Mouse (Mus musculus): Measurements from ENCODE around the gene Hoxa11. TPM values are rescaled to one million over a fixed set of nuclear protein-coding genes. Genes with fewer than 3 reads are reported as not detected.

The Hoxa11 gene
- polyA plus RNA-seq, 1 experiment: not detected

GRCm38 (mm10) chr6:52203371-52204049, 42.1 kb downstream of the Hoxa11 start:
- TF ChIP-seq GATA1 (IDR thresholded peaks at IDR 0.05; ENCODE audit: low read length): no peak

GRCm38 (mm10) chr6:52203121-52203370, 42.6 kb downstream of the Hoxa11 start:
- no peak for TF ChIP-seq GATA1 (IDR thresholded peaks at IDR 0.05; ENCODE audit: low read length)

GRCm38 (mm10) chr6:52202362-52203120, 43.1 kb downstream of the Hoxa11 start:
- no peak for TF ChIP-seq GATA1 (IDR thresholded peaks at IDR 0.05; ENCODE audit: low read length)

GRCm38 (mm10) chr6:52201269-52201668, 44.3 kb downstream of the Hoxa11 start:
- TF ChIP-seq GATA1 (IDR thresholded peaks at IDR 0.05; ENCODE audit: low read length): no peak

- no peak for TF ChIP-seq GATA1 (IDR thresholded peaks at IDR 0.05; ENCODE audit: low read length)
Observed at GRCm38 (mm10) chr6:52200751-52201250, 44.8 kb downstream of the Hoxa11 start.

- TF ChIP-seq GATA1 (IDR thresholded peaks at IDR 0.05; ENCODE audit: low read length): no peak
Observed at GRCm38 (mm10) chr6:52200073-52200750, 45.4 kb downstream of the Hoxa11 start.

- no peak for TF ChIP-seq GATA1 (IDR thresholded peaks at IDR 0.05; ENCODE audit: low read length)
Observed at GRCm38 (mm10) chr6:52197271-52197670, 48.3 kb downstream of the Hoxa11 start.

- no peak for TF ChIP-seq GATA1 (IDR thresholded peaks at IDR 0.05; ENCODE audit: low read length)
Observed at GRCm38 (mm10) chr6:52196811-52197210, 48.8 kb downstream of the Hoxa11 start.

- no peak for TF ChIP-seq GATA1 (IDR thresholded peaks at IDR 0.05; ENCODE audit: low read length)
Observed at GRCm38 (mm10) chr6:52194690-52195089, 50.9 kb downstream of the Hoxa11 start.

Other genes starting within 250 kb of the Hoxa11 start
- gene Skap2, start 233.3 kb downstream of the Hoxa11 start, polyA plus RNA-seq (2012): 2.6 and 2.9 TPM in 2 replicates
- not detected in 2 replicates for gene Hoxa1, start 87.5 kb downstream of the Hoxa11 start, polyA plus RNA-seq (2012)
- not detected in 2 replicates for gene Hoxa2, start 81.0 kb downstream of the Hoxa11 start, polyA plus RNA-seq (2012)
- gene 5730596B20Rik, start 68.3 kb downstream of the Hoxa11 start, polyA plus RNA-seq (2012): not detected in 2 replicates
- gene Hoxa4, start 54.1 kb downstream of the Hoxa11 start, polyA plus RNA-seq (2012): not detected in 2 replicates
- not detected in 2 replicates for gene Hoxa5, start 41.2 kb downstream of the Hoxa11 start, polyA plus RNA-seq (2012)
- not detected in 2 replicates for gene Hoxa6, start 37.1 kb downstream of the Hoxa11 start, polyA plus RNA-seq (2012)
- not detected in 2 replicates for gene Hoxa3, start 32.5 kb downstream of the Hoxa11 start, polyA plus RNA-seq (2012)
- not detected in 2 replicates for gene Gm28308, start 32.5 kb downstream of the Hoxa11 start, polyA plus RNA-seq (2012)
- not detected in 2 replicates for gene Hoxa7, start 24.0 kb downstream of the Hoxa11 start, polyA plus RNA-seq (2012)
- not detected in 2 replicates for gene Hoxa9, start 14.7 kb downstream of the Hoxa11 start, polyA plus RNA-seq (2012)
- not detected in 2 replicates for gene Hoxa10, start 5.0 kb downstream of the Hoxa11 start, polyA plus RNA-seq (2012)
- gene Hoxa13, start 15.1 kb upstream of the Hoxa11 start, polyA plus RNA-seq (2012): not detected in 2 replicates
- gene Evx1, start 67.7 kb upstream of the Hoxa11 start, polyA plus RNA-seq (2012): not detected in 2 replicates